Mouse (Mus musculus) layer of hippocampus, postnatal 25 days (tissue): ENCODE measurements around the gene Nol9. TPM values are rescaled to one million over a fixed set of nuclear protein-coding genes. Genes with fewer than 3 reads are reported as not detected.

ENCODE experiments used
- total RNA-seq, 2 experiments: library from RNA; stranded (reverse); gene quantifications; 2 replicates each; pipeline ENCODE4 v1.2.3; 2021

The Nol9 gene
- total RNA-seq, 2 experiments from 2014 or later: 20.9 to 22.3 TPM

Other genes with a start within 250 kb of the Nol9 start
- 100 to 1,000 TPM; 244 to 251 TPM for gene Camta1, start 177.4 kb upstream of the Nol9 start, total RNA-seq
- 10 to 100 TPM; 62.7 to 69.7 TPM for gene Dnajc11, start 105.6 kb upstream of the Nol9 start, total RNA-seq
- gene Thap3, start 50.3 kb upstream of the Nol9 start, total RNA-seq: 10 to 100 TPM; 24.3 to 25.5 TPM
- 10 to 100 TPM; 11.7 to 12.5 TPM for gene Phf13, start 43.1 kb upstream of the Nol9 start, total RNA-seq
- gene Klhl21, start 30.5 kb upstream of the Nol9 start, total RNA-seq: 10 to 100 TPM; 19.1 to 20.7 TPM
- 10 to 100 TPM; 11.0 to 15.8 TPM for gene Zbtb48, start 11.7 kb upstream of the Nol9 start, total RNA-seq
- gene Tas1r1, start 753 bp upstream of the Nol9 start, total RNA-seq: under 1 TPM; 0.49 to 0.54 TPM
- 100 to 1,000 TPM; 128 to 173 TPM for gene Plekhg5, start 33.2 kb downstream of the Nol9 start, total RNA-seq
- gene Tnfrsf25, start 76.6 kb downstream of the Nol9 start, total RNA-seq: 10 to 100 TPM; 26.4 to 42.6 TPM
- 1 to 10 TPM; 1.3 to 1.4 TPM for gene Espn, start 113.0 kb downstream of the Nol9 start, total RNA-seq
- gene Hes2, start 119.5 kb downstream of the Nol9 start, total RNA-seq: not detected
- gene Acot7, start 138.8 kb downstream of the Nol9 start, total RNA-seq: 100 to 1,000 TPM; 318 to 353 TPM
- 1 to 10 TPM; 5.4 to 6.0 TPM for gene Gpr153, start 234.9 kb downstream of the Nol9 start, total RNA-seq